Mouse (Mus musculus): ENCODE measurements at regions not wholly inside any gene's neighbourhood (a gene's known extent, or its start where the extent isn't known, plus 50 kb on each side); places are given as distances from the start of the nearest gene placed in this dataset.

DNA sequence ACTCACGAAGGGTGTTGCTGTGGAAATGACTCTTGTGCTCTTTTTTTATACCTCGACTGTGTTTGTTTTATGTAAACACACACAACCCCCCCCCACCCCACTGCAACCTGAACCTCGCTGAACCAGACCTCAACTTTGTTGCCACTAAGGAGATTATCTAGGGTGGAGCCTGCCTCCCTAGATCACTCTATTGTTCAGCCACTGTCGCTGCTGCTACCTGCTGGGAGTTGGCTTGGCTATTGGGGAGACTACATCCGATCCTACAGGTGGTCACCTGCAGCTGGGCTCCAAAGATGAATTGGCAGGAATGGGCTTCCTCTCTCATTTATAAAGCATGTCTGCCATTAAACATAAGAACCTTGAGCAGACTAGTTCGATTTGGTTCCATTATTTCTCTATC lies 420.2 kb downstream of the Gm37988 start:
- TF ChIP-seq CTCF (IDR thresholded peaks at IDR 0.05; ENCODE audit: low read depth, low read length): no peak
- TF ChIP-seq POLR2A (IDR thresholded peaks at IDR 0.05; ENCODE audit: extremely low read depth, insufficient read depth, low read length): no peak

All from liver, adult 2 months (tissue).